Mouse (Mus musculus): Measurements from ENCODE around the gene Selenoh.

GRCm38 (mm10) chr2:84695007-84695695 is 24.6 kb upstream of the Selenoh start:
- TF ChIP-seq MAFK (IDR thresholded peaks at IDR 0.05; ENCODE audit: insufficient replicate concordance, low read length) = no peak
- no peak for TF ChIP-seq EP300 (IDR thresholded peaks at IDR 0.05; ENCODE audit: low read length)
- TF ChIP-seq ETS1 (conservative IDR thresholded peaks at IDR 0.05; ENCODE audit: low read depth, low read length) = no peak
- no peak for TF ChIP-seq USF1 (IDR thresholded peaks at IDR 0.05; ENCODE audit: low read depth, low read length)
- no peak for TF ChIP-seq BHLHE40 (IDR thresholded peaks at IDR 0.05; ENCODE audit: low read depth, low read length)
- no peak for TF ChIP-seq USF2 (conservative IDR thresholded peaks at IDR 0.05; ENCODE audit: low read depth, low read length)
- TF ChIP-seq MEF2A (IDR thresholded peaks at IDR 0.05; ENCODE audit: borderline replicate concordance, low read depth, low read length) = no peak
- no peak for TF ChIP-seq POLR2A (IDR thresholded peaks at IDR 0.05; ENCODE audit: low read depth, low read length)
- TF ChIP-seq JUND (conservative IDR thresholded peaks at IDR 0.05; ENCODE audit: low read depth, low read length) = no peak
- no peak for TF ChIP-seq RAD21 (IDR thresholded peaks at IDR 0.05; ENCODE audit: low read depth, low read length)
- no peak for TF ChIP-seq CTCF (conservative IDR thresholded peaks at IDR 0.05 in 1 of 2, IDR thresholded peaks at IDR 0.05 in 1 of 2; ENCODE audit: low read depth in 2 of 2, low read length in 2 of 2)
- no peak for TF ChIP-seq TCF12 (IDR thresholded peaks at IDR 0.05; ENCODE audit: low read depth, low read length)

All from CH12.LX (cell line).